Mouse (Mus musculus): Measurements from ENCODE around the gene Icam5. TPM values are rescaled to one million over a fixed set of nuclear protein-coding genes. Genes with fewer than 3 reads are reported as not detected.
A peak's percentile ranks its signal among the peaks of the same experiment; 100 is the strongest.
"Not testable (repeated sequence)": the region's sequence is repeated elsewhere in the genome, so short reads cannot be mapped to it uniquely, and the experiment has no call there.

Icam5 gene
- 1 to 10 TPM in 7 of 26 experiments, under 1 TPM in 16, not detected in 3; 0.31 to 7.2 (median 0.65) TPM for total RNA-seq (2018; cell fraction: chromatin; rRNA removed)
- under 1 TPM in 23 of 26 experiments, not detected in 3; 0.03 to 0.38 (median 0.12) TPM for total RNA-seq (2018; cell fraction: cytosol; rRNA removed)
- 1 to 10 TPM in 5 of 26 experiments, under 1 TPM in 19, not detected in 2; 0.20 to 7.2 (median 0.55) TPM for total RNA-seq (2018; cell fraction: nucleus; rRNA removed)
- 0.04 to 0.12 TPM (median 0.09 TPM) in 3 replicates for polyA plus RNA-seq (2018)

DNA sequence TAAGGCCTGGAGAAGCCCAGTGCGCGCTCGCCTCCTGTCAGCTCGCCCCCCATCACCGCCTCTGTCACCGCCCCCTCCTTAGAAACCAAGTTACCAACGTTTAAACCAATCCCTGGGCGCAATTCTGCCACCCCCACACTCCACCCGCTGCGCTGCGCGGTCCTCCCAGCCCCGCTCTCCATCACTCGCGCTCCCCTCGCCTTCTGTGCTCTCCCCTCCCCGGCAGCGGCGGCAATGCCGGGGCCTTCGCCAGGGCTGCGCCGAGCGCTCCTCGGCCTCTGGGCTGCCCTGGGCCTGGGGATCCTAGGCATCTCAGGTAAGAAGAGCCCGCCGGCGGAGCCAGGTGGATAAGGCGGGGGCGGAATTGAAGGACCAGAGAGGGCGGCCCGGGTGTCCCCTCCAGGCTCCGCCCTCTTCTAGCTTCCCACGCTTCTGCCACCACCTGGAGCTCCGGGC is at the start of gene Icam5:
Gene Icam5, plus strand, starts transcription at position 178 of the 456 bp plus-strand sequence.
- Histone ChIP-seq H3K4me3 (ENCODE audit: inconsistent target) (peak within 1 kb of the TSS; percentile 56), H3K36me3 (ENCODE audit: inconsistent target) (peaks cover 15% of the 10 kb centered on the region; the same call in 1 of the 2 replicates), H3K27ac (peak within 1 kb of the TSS; percentile 41), H3K79me2 (ENCODE audit: inconsistent target) (no peaks in the 10 kb centered on the region)
- WGBS (ENCODE audit: missing documents): under 1% methylated on average over 34 of the region's 35 CpGs

- Histone ChIP-seq H3K27ac (no peak overlapping the region), H3K36me3 (ENCODE audit: inconsistent target) (no peaks in the 10 kb centered on the region), H3K79me2 (ENCODE audit: inconsistent target) (no peaks in the 10 kb centered on the region), H3K4me3 (ENCODE audit: inconsistent target) (no peak overlapping the region)
- 100% methylated on average over 2 of the region's 3 CpGs for WGBS (ENCODE audit: missing documents)
Observed at GRCm38 (mm10) chr9:20982171-20982570, 49.7 kb upstream of the Icam5 start.

DNA sequence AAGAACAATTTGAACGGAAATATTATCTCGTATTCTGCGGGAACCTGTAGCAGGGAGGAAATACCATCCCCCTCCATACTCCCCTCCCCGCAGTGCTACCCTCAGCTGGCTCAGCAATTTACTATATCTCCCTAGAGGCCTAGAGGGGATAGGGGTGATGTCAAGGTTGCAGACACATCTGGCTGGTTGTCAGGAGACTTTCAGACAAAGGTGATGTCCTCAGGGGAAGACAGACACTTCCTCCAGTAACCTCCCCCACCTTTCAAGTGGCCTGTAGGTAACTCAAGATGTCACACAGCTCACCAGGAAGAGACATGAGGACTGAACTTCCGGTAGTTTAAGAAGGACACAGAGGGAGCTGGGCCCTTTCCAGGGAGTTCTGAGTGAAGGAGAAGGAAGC is 48.7 kb upstream of the Icam5 start:
- 65% methylated on average over 5 of the region's 5 CpGs for WGBS (ENCODE audit: missing documents)
- Histone ChIP-seq H3K27ac (no peak overlapping the region), H3K79me2 (ENCODE audit: inconsistent target) (no peaks in the 10 kb centered on the region), H3K4me3 (ENCODE audit: inconsistent target) (no peak overlapping the region), H3K36me3 (ENCODE audit: inconsistent target) (no peaks in the 10 kb centered on the region)

DNA sequence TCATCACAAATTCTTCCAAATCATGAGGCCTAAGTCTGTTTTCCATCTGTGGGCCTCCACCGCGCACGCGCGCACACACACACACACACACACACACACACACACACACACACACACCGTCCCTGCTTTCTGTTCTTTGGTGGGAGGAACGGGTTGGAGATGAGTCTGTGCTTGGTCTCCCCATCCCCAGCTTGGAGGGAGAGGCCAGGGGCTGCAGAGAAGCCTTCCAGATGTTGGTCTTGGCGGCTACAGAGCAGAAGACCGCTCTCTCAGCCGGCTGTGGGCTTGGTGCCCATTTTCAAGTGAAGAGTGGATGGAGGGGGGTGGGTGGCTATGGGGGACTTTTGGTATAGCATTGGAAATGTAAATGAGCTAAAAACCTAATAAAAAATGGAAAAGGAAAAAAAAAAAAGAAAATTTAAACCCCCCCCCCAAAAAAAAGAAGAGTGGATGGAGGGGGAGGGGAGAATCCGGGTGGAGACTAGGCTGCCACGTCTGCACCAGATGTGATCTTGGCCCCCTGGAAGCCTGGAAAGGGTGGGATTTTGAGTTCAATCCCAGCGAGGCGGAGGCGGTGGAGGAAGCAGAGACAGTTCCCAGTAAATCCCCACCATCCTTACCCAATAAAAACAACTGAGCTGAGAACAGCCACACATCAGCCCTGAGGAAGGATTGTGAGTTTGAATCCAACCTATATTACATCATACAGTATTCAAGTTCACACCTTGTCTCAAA is 44.8 kb upstream of the Icam5 start:
- Histone ChIP-seq H3K79me2 (ENCODE audit: inconsistent target) (no peaks in the 10 kb centered on the region), H3K27ac (no peak overlapping the region), H3K36me3 (ENCODE audit: inconsistent target) (no peaks in the 10 kb centered on the region), H3K4me3 (ENCODE audit: inconsistent target) (no peak overlapping the region)
- WGBS (ENCODE audit: missing documents): 92% methylated on average over 13 of the region's 15 CpGs

- no peaks in the 10 kb centered on the region for H3K79me2 ChIP-seq (ENCODE audit: inconsistent target)
- no peaks in the 10 kb centered on the region for H3K36me3 ChIP-seq (ENCODE audit: inconsistent target)
- H3K27ac ChIP-seq: no peak overlapping the region
- no peak overlapping the region for H3K4me3 ChIP-seq (ENCODE audit: inconsistent target)
- WGBS (ENCODE audit: missing documents): 79% methylated on average over 7 of the region's 7 CpGs
Observed at GRCm38 (mm10) chr9:20987953-20988352, 43.9 kb upstream of the Icam5 start.

- Histone ChIP-seq H3K36me3 (ENCODE audit: inconsistent target) (no peaks in the 10 kb centered on the region), H3K79me2 (ENCODE audit: inconsistent target) (no peaks in the 10 kb centered on the region), H3K4me3 (ENCODE audit: inconsistent target) (no peak overlapping the region), H3K27ac (no peak overlapping the region)
- 58% methylated on average over 10 of the region's 10 CpGs for WGBS (ENCODE audit: missing documents)
Observed at GRCm38 (mm10) chr9:20990861-20991260, 41.0 kb upstream of the Icam5 start.

- 100% methylated on average over 4 of the region's 4 CpGs for WGBS (ENCODE audit: missing documents)
- Histone ChIP-seq H3K4me3 (ENCODE audit: inconsistent target) (no peak overlapping the region), H3K79me2 (ENCODE audit: inconsistent target) (no peaks in the 10 kb centered on the region), H3K36me3 (ENCODE audit: inconsistent target) (no peaks in the 10 kb centered on the region), H3K27ac (no peak overlapping the region)
Observed at GRCm38 (mm10) chr9:20991587-20991986, 40.3 kb upstream of the Icam5 start.

GRCm38 (mm10) chr9:20993165-20993898 is 38.5 kb upstream of the Icam5 start:
- Histone ChIP-seq H3K79me2 (ENCODE audit: inconsistent target) (no peaks in the 10 kb centered on the region), H3K27ac (no peak overlapping the region), H3K4me3 (ENCODE audit: inconsistent target) (no peak overlapping the region), H3K36me3 (ENCODE audit: inconsistent target) (no peaks in the 10 kb centered on the region)
- WGBS (ENCODE audit: missing documents): 94% methylated on average over 5 of the region's 5 CpGs

DNA sequence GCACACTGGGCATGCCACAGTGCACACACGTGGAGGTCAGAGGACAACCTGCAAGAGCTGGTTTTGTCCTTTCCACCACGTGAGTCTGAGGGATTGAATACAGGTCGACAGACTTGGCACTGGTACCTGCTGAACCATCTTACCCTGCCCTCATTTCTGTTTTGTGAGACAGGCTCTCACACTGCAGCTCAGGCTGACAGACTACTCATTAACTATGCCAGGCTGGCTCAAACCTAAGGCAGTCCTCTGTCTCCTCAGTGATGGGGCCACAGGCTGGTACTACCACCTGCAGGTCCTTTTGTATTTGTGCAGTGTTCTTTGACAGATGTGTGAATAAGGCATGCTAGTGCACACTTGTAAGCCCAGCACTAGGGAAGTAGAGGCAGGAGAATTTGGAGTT is 36.8 kb upstream of the Icam5 start:
- 90% methylated on average over 3 of the region's 3 CpGs for WGBS (ENCODE audit: missing documents)
- Histone ChIP-seq H3K79me2 (ENCODE audit: inconsistent target) (no peaks in the 10 kb centered on the region), H3K4me3 (ENCODE audit: inconsistent target) (no peak overlapping the region), H3K27ac (no peak overlapping the region), H3K36me3 (ENCODE audit: inconsistent target) (no peaks in the 10 kb centered on the region)

- no peak overlapping the region for H3K4me3 ChIP-seq (ENCODE audit: inconsistent target)
- H3K79me2 ChIP-seq (ENCODE audit: inconsistent target): no peaks in the 10 kb centered on the region
- WGBS (ENCODE audit: missing documents): 4% methylated on average over 7 of the region's 8 CpGs
- peak overlapping the region; percentile 97 for H3K27ac ChIP-seq
- H3K36me3 ChIP-seq (ENCODE audit: inconsistent target): no peaks in the 10 kb centered on the region
Observed at GRCm38 (mm10) chr9:20997065-20997464, 34.8 kb upstream of the Icam5 start.

GRCm38 (mm10) chr9:20998337-20998736 is 33.5 kb upstream of the Icam5 start:
- not testable (repeated sequence) for H3K36me3 ChIP-seq (ENCODE audit: inconsistent target); H3K79me2 ChIP-seq (ENCODE audit: inconsistent target); H3K4me3 ChIP-seq (ENCODE audit: inconsistent target)
- H3K27ac ChIP-seq: peak overlapping the region; percentile 97
- 80% methylated on average over 1 of the region's 1 CpGs for WGBS (ENCODE audit: missing documents)

GRCm38 (mm10) chr9:21000811-21001210 is 31.1 kb upstream of the Icam5 start:
- Histone ChIP-seq H3K27ac (no peak overlapping the region), H3K36me3 (ENCODE audit: inconsistent target) (peaks cover 16% of the 10 kb centered on the region; the same call in 1 of the 2 replicates), H3K4me3 (ENCODE audit: inconsistent target) (no peak overlapping the region), H3K79me2 (ENCODE audit: inconsistent target) (peaks cover 16% of the 10 kb centered on the region; the same call in 1 of the 2 replicates)

DNA sequence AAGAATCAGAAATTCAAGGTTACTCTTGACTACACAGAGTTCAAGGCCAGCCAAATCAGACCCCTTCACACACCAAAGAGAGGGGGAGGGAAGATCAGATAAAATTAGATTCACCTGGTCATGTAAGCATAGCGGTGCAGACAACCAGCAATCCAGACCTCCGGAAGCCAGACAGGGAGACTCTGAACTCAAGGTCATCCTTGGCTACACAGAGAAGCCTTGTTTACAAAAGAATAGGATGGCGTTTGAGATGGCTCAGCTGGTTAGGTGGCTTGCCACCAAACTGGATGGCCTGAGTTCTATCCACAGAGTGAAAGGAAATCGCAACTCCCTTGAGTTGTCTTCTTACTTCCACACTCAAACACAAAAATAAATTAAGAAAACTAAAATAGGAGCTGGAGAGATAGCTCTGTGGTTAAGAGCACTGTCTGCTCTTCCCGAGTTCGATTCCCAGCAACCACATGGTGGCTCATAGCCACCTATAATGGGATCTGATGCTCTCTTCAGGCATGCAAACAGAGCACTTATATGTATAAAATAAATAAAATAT is 30.1 kb upstream of the Icam5 start:
- no peak overlapping the region for H3K27ac ChIP-seq
- 75% methylated on average over 6 of the region's 6 CpGs for WGBS (ENCODE audit: missing documents)
- 0 out of 2 replicates have a peak overlapping the region, but pooled peaks have one; percentile 86 for H3K4me3 ChIP-seq (ENCODE audit: inconsistent target)
- peaks cover 24% of the 10 kb centered on the region for H3K36me3 ChIP-seq (ENCODE audit: inconsistent target)
- peaks cover 16% of the 10 kb centered on the region; the same call in 1 of the 2 replicates for H3K79me2 ChIP-seq (ENCODE audit: inconsistent target)

- 14% methylated on average over 7 of the region's 7 CpGs for WGBS (ENCODE audit: missing documents)
- H3K79me2 ChIP-seq (ENCODE audit: inconsistent target): peaks cover 16% of the 10 kb centered on the region; the same call in 1 of the 2 replicates
- H3K36me3 ChIP-seq (ENCODE audit: inconsistent target): peaks cover 29% of the 10 kb centered on the region
- H3K4me3 ChIP-seq (ENCODE audit: inconsistent target): peak overlapping the region; percentile 86
- H3K27ac ChIP-seq: peak overlapping the region; percentile 17; the same call in 1 of the 2 replicates
Observed at GRCm38 (mm10) chr9:21002270-21002626, 29.6 kb upstream of the Icam5 start.
